Mouse (Mus musculus) midbrain, embryonic 14.5 days (tissue): Measurements from ENCODE around the gene Fshb. TPM values are rescaled to one million over a fixed set of nuclear protein-coding genes. Genes with fewer than 3 reads are reported as not detected.
A peak's percentile ranks its signal among the peaks of the same experiment; 100 is the strongest.

ENCODE experiments used
- ATAC-seq: fragments of 200-750 bp; cut with Nextera tagmentation; 2 replicates; pipeline ENCODE4 v1.8.0; 2017; ENCODE audit warnings: moderate number of reproducible peaks, moderate library complexity; ENCODE audit not compliant: low FRiP score, low TSS enrichment
- DNase-seq: peaks from one replicate; pipeline ENCODE4 v3.0.0-alpha.2; 2015
- H3K27ac ChIP-seq: fragments of 300-500 bp; sonication (generic); replicated peaks from 2 replicates; pipeline ENCODE4 v1.5.1; 2014; ENCODE audit warnings: mild to moderate bottlenecking, low read depth, low read length, moderate library complexity
- H3K27me3 ChIP-seq: fragments of 300-500 bp; sonication (generic); 2 replicates; pipeline ENCODE4 v1.6.1; 2014; ENCODE audit warnings: low read length, control low read depth, mixed read lengths; ENCODE audit not compliant: control insufficient read depth, insufficient read depth
- H3K36me3 ChIP-seq: fragments of 300-500 bp; sonication (generic); 2 replicates; pipeline ENCODE4 v1.6.1; 2014; ENCODE audit warnings: low read length, control low read depth; ENCODE audit not compliant: control insufficient read depth, insufficient read depth
- H3K4me1 ChIP-seq: fragments of 300-500 bp; sonication (generic); 2 replicates; pipeline ENCODE4 v1.6.1; 2014; ENCODE audit warnings: mild to moderate bottlenecking, antibody characterized with exemption, low read length, control low read depth; ENCODE audit not compliant: control insufficient read depth, insufficient read depth
- H3K4me2 ChIP-seq: fragments of 300-500 bp; sonication (generic); 2 replicates; pipeline ENCODE4 v1.6.1; 2014; ENCODE audit warnings: mild to moderate bottlenecking, low read length, moderate library complexity
- H3K4me3 ChIP-seq: fragments of 300-500 bp; sonication (generic); replicated peaks from 2 replicates; pipeline ENCODE4 v1.5.1; 2014; ENCODE audit warnings: low read depth, low read length
- H3K9ac ChIP-seq: fragments of 300-500 bp; sonication (generic); replicated peaks from 2 replicates; pipeline ENCODE4 v1.6.1; 2014; ENCODE audit warnings: mild to moderate bottlenecking, low read length, moderate library complexity
- H3K9me3 ChIP-seq: fragments of 300-500 bp; sonication (generic); 2 replicates; pipeline ENCODE4 v1.6.1; 2016; ENCODE audit warnings: low read length, control low read depth, mixed read lengths; ENCODE audit not compliant: control insufficient read depth
- WGBS: fragments of 180-500 bp; shearing (Covaris S2); extraction: QIAGEN DNeasy Blood & Tissue Kit; methylation state at CpG from one replicate; pipeline ENCODE4 v1.1.7; 2014; 5-methylcytosine and 5-hydroxymethylcytosine counted together
- polyA plus RNA-seq: library from polyadenylated mRNA; unstranded; fragments of >200 nt; fragmentation: Nextera tagmentation; extraction: Ambion mirVana; gene quantifications from 2 replicates; pipeline ENCODE4 v1.2.1, GENCODE M21; 2014

Fshb gene
- polyA plus RNA-seq, result not detected in 2 replicates

- Histone ChIP-seq H3K4me3 (no peak within 1 kb of the TSS), H3K4me2 (no peak within 1 kb of the TSS), H3K9me3 (no peaks in the 10 kb centered on the region), H3K9ac (no peak within 1 kb of the TSS), H3K4me1 (no peaks in the 10 kb centered on the region), H3K36me3 (no peaks in the 10 kb centered on the region), H3K27ac (no peak within 1 kb of the TSS), H3K27me3 (no peaks in the 10 kb centered on the region)
- DNase-seq, result no peak
- 82% methylated on average over 4 of the region's 4 CpGs for WGBS
- no peak for ATAC-seq
Observed at GRCm38 (mm10) chr2:107059556-107059955, at the start of gene Fshb. Gene Fshb, minus strand, starts transcription at chr2:107059656.

DNA sequence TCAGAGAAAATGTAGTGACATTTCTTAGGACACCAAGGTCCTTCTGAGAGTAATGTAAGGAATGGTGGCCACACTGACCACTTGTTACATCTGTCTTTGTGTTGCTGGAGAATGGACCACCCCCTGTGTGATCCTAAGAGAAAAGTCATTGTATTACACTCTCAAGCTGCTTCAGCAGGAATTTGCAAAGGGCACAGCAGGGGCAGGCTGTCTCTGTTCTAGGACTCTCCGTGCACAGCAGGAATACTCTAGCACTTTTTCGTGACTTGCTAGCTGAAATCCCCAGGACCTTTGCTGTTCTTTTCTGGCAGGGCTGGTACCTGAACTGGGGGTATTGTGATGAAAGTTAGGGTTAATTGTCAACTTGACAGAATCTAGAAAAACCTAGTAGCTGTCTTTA lies 24.8 kb upstream of the Fshb start:
- no peaks in the 10 kb centered on the region for H3K4me1 ChIP-seq
- ATAC-seq (no peak), DNase-seq (no peak)
- no peak overlapping the region for H3K9ac ChIP-seq
- no peak overlapping the region for H3K4me3 ChIP-seq
- no peaks in the 10 kb centered on the region for H3K36me3 ChIP-seq
- WGBS, result 16% methylated on average over 2 of the region's 2 CpGs
- no peak overlapping the region for H3K4me2 ChIP-seq
- H3K27ac ChIP-seq, result no peak overlapping the region
- H3K27me3 ChIP-seq, result no peaks in the 10 kb centered on the region
- no peaks in the 10 kb centered on the region for H3K9me3 ChIP-seq

- peak; percentile 34; the same call in 1 of the 2 replicates for ATAC-seq
- no peaks in the 10 kb centered on the region for H3K9me3 ChIP-seq
Observed at GRCm38 (mm10) chr2:107083071-107083885, 23.8 kb upstream of the Fshb start.

GRCm38 (mm10) chr2:107063260-107063659 lies 3.8 kb upstream of the Fshb start:
- Histone ChIP-seq H3K9me3 (no peaks in the 10 kb centered on the region), H3K4me2 (no peak overlapping the region), H3K4me3 (no peak overlapping the region), H3K27ac (no peak overlapping the region), H3K36me3 (no peaks in the 10 kb centered on the region), H3K27me3 (no peaks in the 10 kb centered on the region), H3K4me1 (peaks cover 4% of the 10 kb centered on the region; the same call in 1 of the 2 replicates), H3K9ac (no peak overlapping the region)
- WGBS, result 47% methylated on average over 2 of the region's 2 CpGs
- DNase-seq (no peak), ATAC-seq (no peak)

More at GRCm38 (mm10) chr2:107083071-107083885, 23.8 kb upstream of the Fshb start:
- DNase-seq, result peak; percentile 78
- Histone ChIP-seq H3K36me3 (no peaks in the 10 kb centered on the region), H3K4me2 (peak overlapping the region; percentile 15; the same call in 1 of the 2 replicates), H3K4me1 (no peaks in the 10 kb centered on the region), H3K4me3 (no peak overlapping the region), H3K27me3 (no peaks in the 10 kb centered on the region), H3K9ac (no peak overlapping the region), H3K27ac (0 out of 2 replicates have a peak overlapping the region, but pooled peaks have one; percentile 27)
- 50% methylated on average over 14 of the region's 14 CpGs for WGBS

DNA sequence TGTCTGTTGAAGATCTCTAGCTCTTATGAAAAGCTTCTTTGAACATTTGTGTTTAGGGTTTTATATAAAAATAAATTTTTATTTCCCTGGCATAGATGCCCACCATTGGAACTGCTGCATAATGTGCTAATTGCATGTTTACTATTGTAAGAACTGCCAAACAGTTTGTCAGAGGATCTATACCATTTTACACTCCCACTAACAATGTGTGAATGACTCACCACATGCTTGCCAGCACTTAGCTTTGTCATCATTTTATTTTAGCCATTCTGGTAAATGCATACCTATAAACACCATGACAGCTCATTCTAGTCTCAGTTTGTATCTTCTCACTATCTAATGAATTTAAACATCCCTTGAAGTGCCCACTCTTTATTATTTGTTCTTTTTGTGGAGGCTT lies 13.5 kb downstream of the Fshb start:
- DNase-seq (no peak), ATAC-seq (no peak)
- H3K27ac ChIP-seq, result no peak overlapping the region
- H3K4me1 ChIP-seq, result no peaks in the 10 kb centered on the region
- H3K36me3 ChIP-seq, result no peaks in the 10 kb centered on the region
- no peak overlapping the region for H3K4me3 ChIP-seq
- no peaks in the 10 kb centered on the region for H3K9me3 ChIP-seq
- no peak overlapping the region for H3K9ac ChIP-seq
- no peak overlapping the region for H3K4me2 ChIP-seq
- H3K27me3 ChIP-seq, result no peaks in the 10 kb centered on the region

GRCm38 (mm10) chr2:107040816-107041215 lies 18.6 kb downstream of the Fshb start:
- ATAC-seq (no peak), DNase-seq (no peak)
- Histone ChIP-seq H3K27ac (no peak overlapping the region), H3K9ac (no peak overlapping the region), H3K4me1 (no peaks in the 10 kb centered on the region), H3K36me3 (no peaks in the 10 kb centered on the region), H3K27me3 (no peaks in the 10 kb centered on the region), H3K9me3 (no peaks in the 10 kb centered on the region), H3K4me3 (no peak overlapping the region), H3K4me2 (no peak overlapping the region)
- 88% methylated on average over 4 of the region's 4 CpGs for WGBS

DNA sequence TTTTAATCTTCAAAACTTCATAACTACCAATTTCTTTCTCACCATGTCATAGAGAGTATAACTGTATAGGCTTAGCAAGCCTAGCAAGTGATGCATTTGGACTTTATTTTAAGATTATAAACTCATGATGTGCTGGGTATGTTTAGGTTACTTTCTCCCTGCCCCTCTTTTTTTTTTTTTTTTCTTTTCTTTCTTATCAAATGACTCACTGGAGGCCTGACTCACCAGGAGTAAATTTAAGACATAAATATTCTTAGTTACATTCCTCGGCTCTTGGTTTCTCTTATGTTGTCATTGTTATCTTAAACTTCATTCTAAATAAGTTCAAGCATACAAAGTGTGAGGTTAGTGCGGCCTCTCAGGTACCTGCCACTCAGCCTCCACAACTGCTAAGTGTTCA lies 23.5 kb downstream of the Fshb start:
- Histone ChIP-seq H3K4me2 (no peak overlapping the region), H3K27me3 (no peaks in the 10 kb centered on the region), H3K4me3 (no peak overlapping the region), H3K4me1 (no peaks in the 10 kb centered on the region), H3K27ac (no peak overlapping the region), H3K9me3 (no peaks in the 10 kb centered on the region), H3K9ac (no peak overlapping the region), H3K36me3 (no peaks in the 10 kb centered on the region)
- DNase-seq (no peak), ATAC-seq (no peak)
- WGBS, result 92% methylated on average over 2 of the region's 2 CpGs

GRCm38 (mm10) chr2:107024694-107025093 lies 34.8 kb downstream of the Fshb start:
- no peaks in the 10 kb centered on the region for H3K36me3 ChIP-seq
- no peaks in the 10 kb centered on the region for H3K4me1 ChIP-seq
- H3K4me2 ChIP-seq, result no peak overlapping the region
- no peaks in the 10 kb centered on the region for H3K27me3 ChIP-seq
- no peak overlapping the region for H3K4me3 ChIP-seq
- H3K9ac ChIP-seq, result no peak overlapping the region
- ATAC-seq (no peak), DNase-seq (no peak)
- no peak overlapping the region for H3K27ac ChIP-seq
- 83% methylated on average over 4 of the region's 4 CpGs for WGBS
- no peaks in the 10 kb centered on the region for H3K9me3 ChIP-seq

GRCm38 (mm10) chr2:107022713-107023112 lies 36.7 kb downstream of the Fshb start:
- no peaks in the 10 kb centered on the region for H3K27me3 ChIP-seq
- no peak overlapping the region for H3K9ac ChIP-seq
- no peaks in the 10 kb centered on the region for H3K4me1 ChIP-seq
- no peak overlapping the region for H3K27ac ChIP-seq
- DNase-seq (no peak), ATAC-seq (no peak)
- 95% methylated on average over 5 of the region's 5 CpGs for WGBS
- no peaks in the 10 kb centered on the region for H3K36me3 ChIP-seq
- H3K4me2 ChIP-seq, result no peak overlapping the region
- no peak overlapping the region for H3K4me3 ChIP-seq
- H3K9me3 ChIP-seq, result no peaks in the 10 kb centered on the region
